Mouse (Mus musculus): Measurements from ENCODE around the gene Arl3. TPM values are rescaled to one million over a fixed set of nuclear protein-coding genes. Genes with fewer than 3 reads are reported as not detected.

Gene Arl3
- 11.1 TPM for polyA plus RNA-seq (2017; shearing (Covaris generic))

GRCm38 (mm10) chr19:46572951-46573937 is at the start of gene Arl3, which contains the start of gene Sfxn2:
Gene Arl3, minus strand, starts transcription at chr19:46573198.
Gene Sfxn2, plus strand, starts transcription at chr19:46573365.

GRCm38 (mm10) chr19:46598720-46599252 is 25.8 kb upstream of the Arl3 start, which contains the start of gene Wbp1l:
Gene Wbp1l, plus strand, starts transcription at chr19:46599084.

DNA sequence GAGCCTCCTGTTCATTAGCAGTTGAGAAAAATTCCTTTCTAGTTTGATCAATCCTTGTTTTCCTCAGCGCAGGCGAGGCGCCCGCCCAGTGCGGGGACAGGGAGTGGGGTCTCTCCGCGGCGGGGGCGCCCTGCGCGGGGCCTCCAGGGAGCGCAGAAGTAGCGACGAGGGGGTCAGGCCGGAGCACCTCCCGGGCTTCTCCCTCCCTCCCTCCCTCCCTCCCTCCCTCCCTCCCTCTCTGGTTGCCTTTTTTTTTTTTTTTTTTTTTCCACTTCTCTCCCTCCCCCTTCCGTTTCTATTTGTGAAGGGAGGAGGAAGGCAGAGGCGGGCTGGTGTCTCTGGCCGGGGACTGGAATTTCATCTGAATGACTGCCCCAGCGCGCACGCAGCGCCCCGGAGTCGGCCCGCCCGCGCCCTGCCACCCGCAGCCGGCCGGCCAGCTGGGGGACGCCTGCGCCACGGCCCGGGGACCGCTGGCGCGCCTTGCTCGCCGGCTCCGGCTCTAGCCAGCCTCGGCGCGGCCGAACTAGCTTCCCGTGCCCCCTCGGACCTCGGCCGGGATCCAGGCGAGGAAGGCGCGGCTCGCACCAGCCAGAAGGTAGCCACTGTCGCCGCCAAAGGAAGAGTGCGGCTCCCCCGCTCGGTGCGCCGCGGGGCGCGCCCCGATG is 71.5 kb downstream of the Arl3 start, which contains the start of gene Trim8:
Gene Trim8 (plus strand): TSS at position 302 of the 668 bp plus-strand sequence.

Other genes with a start within 250 kb of the Arl3 start
- 7.2 TPM for gene Psd, start 246.0 kb downstream of the Arl3 start, polyA plus RNA-seq (2017; shearing (Covaris generic))
- gene Fbxl15, start 245.0 kb downstream of the Arl3 start, polyA plus RNA-seq (2017; shearing (Covaris generic)) = 9.0 TPM
- 25.9 TPM for gene Cuedc2, start 234.5 kb downstream of the Arl3 start, polyA plus RNA-seq (2017; shearing (Covaris generic))
- gene Mfsd13a, start 232.1 kb downstream of the Arl3 start, polyA plus RNA-seq (2017; shearing (Covaris generic)) = 1.4 TPM
- not detected for gene 2310034G01Rik, start 222.9 kb downstream of the Arl3 start, polyA plus RNA-seq (2017; shearing (Covaris generic))
- 110 TPM for gene Actr1a, start 177.4 kb downstream of the Arl3 start, polyA plus RNA-seq (2017; shearing (Covaris generic))
- 29.5 TPM for gene Sufu, start 176.3 kb downstream of the Arl3 start, polyA plus RNA-seq (2017; shearing (Covaris generic))
- 55.7 TPM for gene Trim8, start 71.5 kb downstream of the Arl3 start, polyA plus RNA-seq (2017; shearing (Covaris generic))
- gene Sfxn2, start 167 bp upstream of the Arl3 start, polyA plus RNA-seq (2017; shearing (Covaris generic)) = 13.0 TPM
- 75.4 TPM for gene Wbp1l, start 25.9 kb upstream of the Arl3 start, polyA plus RNA-seq (2017; shearing (Covaris generic))
- gene Cyp17a1, start 100.0 kb upstream of the Arl3 start, polyA plus RNA-seq (2017; shearing (Covaris generic)) = not detected
- 3.7 TPM for gene Borcs7, start 116.7 kb upstream of the Arl3 start, polyA plus RNA-seq (2017; shearing (Covaris generic))
- 6.7 TPM for gene As3mt, start 134.3 kb upstream of the Arl3 start, polyA plus RNA-seq (2017; shearing (Covaris generic))
- gene Cnnm2, start 188.4 kb upstream of the Arl3 start, polyA plus RNA-seq (2017; shearing (Covaris generic)) = 5.1 TPM